Comparison of ENCODE assay signal across 28 mouse cellular contexts in genomic region chr2:35715485-35715884, GRCm38 (mm10).
DNase-seq lines count a peak whose midpoint lies in the region; ATAC-seq and TF ChIP-seq lines count a peak whose summit lies in the region.
"Had no signal": no experiment of that assay in that cellular context is flagged by ENCODE, and none has a peak within 500 bp of the region (broad histone marks: within the 10 kb centered on the region; RNA-seq: fewer than 3 reads in every experiment).

No protein-coding gene starts in this region.

- H3K27ac ChIP-seq in heart, adult 2 months, result peak overlapping the region; percentile 21; the same call in 1 of the 2 replicates
- peak overlapping the region; percentile 50 to 64; a peak in 2 of 4 replicates for H3K27ac ChIP-seq in heart, embryonic 14.5 days (replicated peaks in 1 of 2; ENCODE audit: control insufficient read depth in 1 of 2, insufficient read depth in 1 of 2, low read depth in 2 of 2, low read length in 2 of 2)
- peak overlapping the region; percentile 85 for H3K27ac ChIP-seq in left cerebral cortex, adult 2 months
- peak overlapping the region; percentile 14; the same call in 1 of the 2 replicates for H3K27ac ChIP-seq in cortical plate, adult 2 months (ENCODE audit: insufficient read depth, low read length)
- H3K27ac ChIP-seq: embryonic facial prominence, embryonic 10.5 days; embryonic facial prominence, embryonic 15.5 days; forebrain, embryonic 13.5 days; hindbrain, embryonic 14.5 days; liver, embryonic 12.5 days; neural tube, embryonic 13.5 days had no signal

- H3K27me3 ChIP-seq in heart, adult 2 months (ENCODE audit: control insufficient read depth, insufficient read depth, low read length), result no peaks in the 10 kb centered on the region
- no peaks in the 10 kb centered on the region for H3K27me3 ChIP-seq in heart, embryonic 14.5 days (ENCODE audit: control insufficient read depth, insufficient read depth, low read length)
- H3K27me3 ChIP-seq: embryonic facial prominence, embryonic 15.5 days; forebrain, embryonic 13.5 days; liver, embryonic 12.5 days; neural tube, embryonic 13.5 days had no signal

- H3K9ac ChIP-seq in heart, adult 2 months (ENCODE audit: low read depth, low read length), result no peak overlapping the region
- H3K9ac ChIP-seq in heart, embryonic 14.5 days (ENCODE audit: low read length), result no peak overlapping the region
- H3K9ac ChIP-seq: embryonic facial prominence, embryonic 15.5 days; forebrain, embryonic 13.5 days; hindbrain, embryonic 14.5 days; liver, embryonic 12.5 days; liver, postnatal 0 days; neural tube, embryonic 13.5 days had no signal

- H3K79me2 ChIP-seq in heart, adult 2 months (replicated peaks; ENCODE audit: control insufficient read depth, insufficient read depth, low read length), result no peaks in the 10 kb centered on the region

- no peak for TF ChIP-seq EP300 in heart, adult 2 months (IDR thresholded peaks at IDR 0.05; ENCODE audit: insufficient read depth, low read depth, low read length)

- H3K4me3 ChIP-seq in heart, adult 2 months, result no peak overlapping the region
- no peak overlapping the region for H3K4me3 ChIP-seq in heart, embryonic 14.5 days (ENCODE audit: control insufficient read depth in 1 of 2, insufficient read depth in 1 of 2, low read depth in 1 of 2, low read length in 2 of 2)
- no peak overlapping the region for H3K4me3 ChIP-seq in left cerebral cortex, adult 2 months
- H3K4me3 ChIP-seq in cortical plate, adult 2 months (ENCODE audit: insufficient read depth, low read length), result no peak overlapping the region
- H3K4me3 ChIP-seq: embryonic facial prominence, embryonic 10.5 days; embryonic facial prominence, embryonic 15.5 days; forebrain, embryonic 13.5 days; liver, embryonic 12.5 days; neural tube, embryonic 13.5 days had no signal

- no peak for TF ChIP-seq CTCF in heart, adult 2 months (IDR thresholded peaks at IDR 0.05)
- TF ChIP-seq CTCF in left cerebral cortex, adult 2 months (IDR thresholded peaks at IDR 0.05), result no peak
- no peak for TF ChIP-seq CTCF in cortical plate, adult 2 months (IDR thresholded peaks at IDR 0.05; ENCODE audit: extremely low read depth, insufficient read depth, low read length)

- DNase-seq in heart, adult 2 months, result no peak
- DNase-seq in heart, postnatal 14 days, result no peak
- DNase-seq in heart, adult 11 months, result no peak
- DNase-seq in left cerebral cortex, adult 2 months (ENCODE audit: extremely low spot score in 1 of 2, low spot score in 2 of 2), result no peak
- DNase-seq in left cerebral cortex, postnatal 36 days (ENCODE audit: low spot score in 2 of 2), result no peak
- no peak for DNase-seq in adrenal gland, postnatal 10 days
- DNase-seq: adrenal gland, postnatal 25 days; cerebellum, adult 18-20 months; cerebellum, postnatal 14 days; gastrocnemius, postnatal 25 days; kidney, postnatal 14 days; left cerebral cortex, postnatal 4 days; liver, postnatal 0 days; lung, postnatal 36 days; spleen, adult 18-20 months; thymus, adult 18-20 months; thymus, postnatal 25 days had no signal

- H3K36me3 ChIP-seq in heart, adult 2 months (ENCODE audit: control insufficient read depth, insufficient read depth, low read length), result peaks cover 4% of the 10 kb centered on the region; the same call in 1 of the 2 replicates
- H3K36me3 ChIP-seq in heart, embryonic 14.5 days (ENCODE audit: control insufficient read depth, insufficient read depth, low read length), result peaks cover 95% of the 10 kb centered on the region
- H3K36me3 ChIP-seq: G1E had no signal

- H3K4me2 ChIP-seq in heart, embryonic 14.5 days (ENCODE audit: low read length), result no peak overlapping the region
- H3K4me2 ChIP-seq: embryonic facial prominence, embryonic 15.5 days; forebrain, embryonic 13.5 days; hindbrain, embryonic 14.5 days; liver, embryonic 12.5 days; midbrain, embryonic 11.5 days; neural tube, embryonic 13.5 days had no signal

- H3K9me3 ChIP-seq in heart, embryonic 14.5 days (ENCODE audit: control insufficient read depth, low read length), result no peaks in the 10 kb centered on the region
- H3K9me3 ChIP-seq: embryonic facial prominence, embryonic 10.5 days; embryonic facial prominence, embryonic 15.5 days; forebrain, embryonic 13.5 days; G1E; liver, embryonic 12.5 days; neural tube, embryonic 13.5 days had no signal

- no peak for TF ChIP-seq POLR2A in heart, adult 2 months (IDR thresholded peaks at IDR 0.05; ENCODE audit: insufficient read depth, low read depth, low read length)
- no peak for TF ChIP-seq POLR2A in cortical plate, adult 2 months (IDR thresholded peaks at IDR 0.05; ENCODE audit: extremely low read depth, insufficient read depth, low read length)

- WGBS in heart, adult 2 months, result 81% methylated on average over 3 of the region's 3 CpGs
- 74% methylated on average over 3 of the region's 3 CpGs for WGBS in heart, embryonic 14.5 days

- intact Hi-C loops in heart, adult 2 months (cut with DNase I), result no loop called here
- intact Hi-C loops in heart, postnatal 14 days (cut with DNase I), result no loop called here
- intact Hi-C loops in left cerebral cortex, adult 2 months (cut with DNase I), result loop anchor here (2.0 to 5.0 kb wide), 4 partner anchors 19 to 158 kb away; partner anchors contain the start of gene Dab2ip
- intact Hi-C loops in left cerebral cortex, postnatal 36 days (cut with DNase I), result loop anchor here (5.0 kb wide), 1 partner anchor 53 kb away; no protein-coding TSS in a partner anchor

- no peak for ATAC-seq in heart, embryonic 14.5 days (ENCODE audit: insufficient number of reproducible peaks, insufficient read depth, low FRiP score, low read depth)
- ATAC-seq: intestine, postnatal 0 days; liver, embryonic 12.5 days; liver, postnatal 0 days had no signal

- peaks cover 28% of the 10 kb centered on the region for H3K4me1 ChIP-seq in heart, adult 2 months (ENCODE audit: control insufficient read depth, insufficient read depth, low read length)
- peaks cover 22 to 30% of the 10 kb centered on the region in 2 experiments for H3K4me1 ChIP-seq in heart, embryonic 14.5 days (ENCODE audit: control insufficient read depth in 2 of 2, insufficient read depth in 2 of 2, low read length in 2 of 2)
- 0 out of 2 replicates have a peak, but pooled peaks cover 3% of the 10 kb centered on the region for H3K4me1 ChIP-seq in cortical plate, adult 2 months (ENCODE audit: control insufficient read depth, insufficient read depth, low read length)
- H3K4me1 ChIP-seq: embryonic facial prominence, embryonic 10.5 days had no signal

Comparison
In these comparisons a context has a peak if more than half of its experiments do, and no peak if none do; other contexts are left out.
1. H3K27ac ChIP-seq: peak in every context shown above with its lines; median percentile 85 in left cerebral cortex, adult 2 months; 57 in heart, embryonic 14.5 days; 21 in heart, adult 2 months; 14 in cortical plate, adult 2 months.
2. intact Hi-C loops: an anchor here in left cerebral cortex, adult 2 months (2.0 to 5.0 kb wide) and left cerebral cortex, postnatal 36 days (5.0 kb wide); none called in heart, adult 2 months and heart, postnatal 14 days.